Mouse (Mus musculus) testis, adult 2 months (tissue): Measurements from ENCODE around the gene Lrrk1. TPM values are rescaled to one million over a fixed set of nuclear protein-coding genes. Genes with fewer than 3 reads are reported as not detected.

ENCODE experiments used
- H3K27ac ChIP-seq: fragments of 200-500 bp; 2 replicates; pipeline ENCODE4 v1.5.1; 2012; ENCODE audit warnings: low read depth, low read length; ENCODE audit not compliant: control insufficient read depth, insufficient read depth
- H3K27me3 ChIP-seq: fragments of 200-500 bp; 2 replicates; pipeline ENCODE4 v1.6.1; 2012; ENCODE audit warnings: mild to moderate bottlenecking, low read length, moderate library complexity; ENCODE audit not compliant: control insufficient read depth, insufficient read depth
- H3K36me3 ChIP-seq: fragments of 200-500 bp; 2 replicates; pipeline ENCODE4 v1.6.1; 2012; ENCODE audit warnings: mild to moderate bottlenecking, low read length; ENCODE audit not compliant: control insufficient read depth, insufficient read depth
- H3K4me1 ChIP-seq: fragments of 200-500 bp; 2 replicates; pipeline ENCODE4 v1.6.1; 2012; ENCODE audit warnings: low read length; ENCODE audit not compliant: control insufficient read depth, insufficient read depth
- H3K4me3 ChIP-seq: fragments of 200-500 bp; 2 replicates; pipeline ENCODE4 v1.5.1; 2012; ENCODE audit warnings: low read depth, mild to moderate bottlenecking, low read length, moderate library complexity, mixed read lengths; ENCODE audit not compliant: control insufficient read depth
- CTCF ChIP-seq: fragments of 200-500 bp; IDR thresholded peaks from 2 replicates; pipeline ENCODE4 v1.5.1; 2012; ENCODE audit warnings: low read depth, mild to moderate bottlenecking, inconsistent platforms, low read length, moderate library complexity; ENCODE audit not compliant: control insufficient read depth, insufficient read depth, insufficient replicate concordance
- POLR2A ChIP-seq: fragments of 200-500 bp; IDR thresholded peaks from 2 replicates; pipeline ENCODE4 v1.6.1; 2012; ENCODE audit warnings: low read depth, mild to moderate bottlenecking, inconsistent platforms, low read length, moderate library complexity; ENCODE audit not compliant: control insufficient read depth
- polyA plus RNA-seq: library from polyadenylated mRNA; depleted of rRNA; stranded (reverse); fragments of >200 nt; gene quantifications from 2 replicates; pipeline ENCODE4 v1.2.3, GENCODE M21; 2012

Lrrk1 gene
- polyA plus RNA-seq, 1 experiment, result 2.3 TPM

- H3K27ac ChIP-seq, result no peak overlapping the region
- TF ChIP-seq CTCF (no peak), POLR2A (no peak)
- no peak overlapping the region for H3K4me3 ChIP-seq
- H3K27me3 ChIP-seq, result no peaks in the 10 kb centered on the region
- no peaks in the 10 kb centered on the region for H3K4me1 ChIP-seq
- no peaks in the 10 kb centered on the region for H3K36me3 ChIP-seq
These were observed 178.2 kb downstream of the Lrrk1 start for GRCm38 (mm10) chr7:66209920-66210319.

GRCm38 (mm10) chr7:66201657-66202056 lies 186.5 kb downstream of the Lrrk1 start:
- TF ChIP-seq CTCF (no peak), POLR2A (no peak)
- Histone ChIP-seq H3K36me3 (no peaks in the 10 kb centered on the region), H3K4me3 (no peak overlapping the region), H3K27me3 (no peaks in the 10 kb centered on the region), H3K27ac (no peak overlapping the region), H3K4me1 (no peaks in the 10 kb centered on the region)

GRCm38 (mm10) chr7:66200791-66201450 lies 187.2 kb downstream of the Lrrk1 start:
- TF ChIP-seq CTCF, result no peak
- H3K4me3 ChIP-seq, result no peak overlapping the region
- H3K27ac ChIP-seq, result no peak overlapping the region
- no peaks in the 10 kb centered on the region for H3K27me3 ChIP-seq
- no peaks in the 10 kb centered on the region for H3K4me1 ChIP-seq
- no peaks in the 10 kb centered on the region for H3K36me3 ChIP-seq

- Histone ChIP-seq H3K27ac (no peak overlapping the region), H3K4me1 (no peaks in the 10 kb centered on the region), H3K36me3 (no peaks in the 10 kb centered on the region), H3K4me3 (no peak overlapping the region), H3K27me3 (no peaks in the 10 kb centered on the region)
- TF ChIP-seq CTCF (no peak), POLR2A (no peak)
These were observed 187.8 kb downstream of the Lrrk1 start for GRCm38 (mm10) chr7:66200383-66200782.

GRCm38 (mm10) chr7:66199391-66199831 lies 188.7 kb downstream of the Lrrk1 start:
- no peaks in the 10 kb centered on the region for H3K36me3 ChIP-seq
- H3K27me3 ChIP-seq, result no peaks in the 10 kb centered on the region
- no peak overlapping the region for H3K4me3 ChIP-seq
- peaks cover 5% of the 10 kb centered on the region for H3K4me1 ChIP-seq
- no peak overlapping the region for H3K27ac ChIP-seq
- TF ChIP-seq CTCF (no peak), POLR2A (no peak)

- H3K4me1 ChIP-seq, result peaks cover 8% of the 10 kb centered on the region
- no peaks in the 10 kb centered on the region for H3K27me3 ChIP-seq
- TF ChIP-seq POLR2A, result no peak
- no peak for TF ChIP-seq CTCF
- H3K27ac ChIP-seq, result no peak overlapping the region
- no peaks in the 10 kb centered on the region for H3K36me3 ChIP-seq
- H3K4me3 ChIP-seq, result no peak overlapping the region
These were observed 189.7 kb downstream of the Lrrk1 start for GRCm38 (mm10) chr7:66198416-66198815.

GRCm38 (mm10) chr7:66196609-66197445 lies 191.3 kb downstream of the Lrrk1 start:
- H3K27ac ChIP-seq, result no peak overlapping the region
- H3K4me1 ChIP-seq, result peaks cover 8% of the 10 kb centered on the region
- H3K4me3 ChIP-seq, result no peak overlapping the region
- no peaks in the 10 kb centered on the region for H3K36me3 ChIP-seq
- H3K27me3 ChIP-seq, result no peaks in the 10 kb centered on the region
- no peak for TF ChIP-seq POLR2A
- TF ChIP-seq CTCF, result no peak

GRCm38 (mm10) chr7:66195881-66196280 lies 192.3 kb downstream of the Lrrk1 start:
- no peak for TF ChIP-seq CTCF
- no peak for TF ChIP-seq POLR2A
- Histone ChIP-seq H3K27ac (no peak overlapping the region), H3K36me3 (no peaks in the 10 kb centered on the region), H3K4me1 (peaks cover 8% of the 10 kb centered on the region), H3K27me3 (no peaks in the 10 kb centered on the region), H3K4me3 (no peak overlapping the region)
